Mouse (Mus musculus) common myeloid progenitor, adult 5-6 weeks (primary cell): ENCODE data around the gene Liph. TPM values are rescaled to one million over a fixed set of nuclear protein-coding genes. Genes with fewer than 3 reads are reported as not detected.
"Not testable (repeated sequence)": the region's sequence is repeated elsewhere in the genome, so short reads cannot be mapped to it uniquely, and the experiment has no call there.

ENCODE experiments used
- ATAC-seq: replicated peaks from 2 replicates; pipeline ENCODE4 v1.8.0; 2016; ENCODE audit warnings: low read depth, mild to moderate bottlenecking, moderate TSS enrichment, inconsistent platforms; ENCODE audit not compliant: poor library complexity, severe bottlenecking
- total RNA-seq: library from RNA; stranded (forward); fragments of 200-1000, 187-1606 nt; gene quantifications from 2 replicates; pipeline ENCODE4 v1.2.3, GENCODE M21; 2017

Liph gene
- total RNA-seq, 1 experiment from 2014 or later = not detected

DNA sequence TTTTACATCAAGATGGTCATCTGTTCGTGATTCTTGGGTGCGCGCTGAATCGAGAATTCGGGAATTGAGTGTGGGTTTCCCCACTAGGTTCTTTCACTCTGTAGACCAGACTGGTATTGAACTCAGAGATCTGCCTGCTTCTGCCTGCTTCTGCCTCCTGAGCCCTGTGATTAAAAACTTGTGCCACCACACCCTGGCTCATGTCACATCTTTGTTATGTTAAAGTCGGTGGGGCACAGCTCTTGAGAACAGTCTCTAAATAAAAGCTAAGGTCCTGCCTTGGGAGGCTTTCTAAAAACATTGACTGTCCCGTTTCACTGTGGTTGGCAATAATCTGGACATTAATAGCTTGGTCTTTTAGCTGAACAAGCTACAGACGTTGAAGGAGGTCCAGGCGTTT is 12.3 kb downstream of the Liph start:
- no peak for ATAC-seq

- ATAC-seq = no peak
Measured at GRCm38 (mm10) chr16:21977347-21977746, 18.1 kb downstream of the Liph start.

DNA sequence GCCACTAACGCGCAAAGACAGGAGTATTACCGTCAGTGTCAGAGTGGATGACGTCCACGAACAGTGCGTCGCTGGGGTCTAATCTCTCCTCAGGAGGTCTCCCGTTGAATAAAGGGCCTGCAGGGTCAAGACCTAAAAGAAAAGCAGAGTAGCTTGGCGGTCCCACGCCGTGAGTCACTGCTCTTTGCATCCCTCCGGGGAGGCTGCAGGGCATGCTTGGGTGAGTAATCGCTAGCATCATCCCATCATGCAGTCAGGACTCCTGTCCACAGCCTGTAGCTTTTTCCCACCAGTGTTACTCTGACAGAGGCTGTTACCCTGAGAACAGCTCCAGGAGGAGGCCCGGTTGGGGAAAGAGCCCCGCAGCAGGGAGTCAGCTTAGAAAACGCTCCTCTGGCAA is 19.3 kb downstream of the Liph start:
- no peak for ATAC-seq

DNA sequence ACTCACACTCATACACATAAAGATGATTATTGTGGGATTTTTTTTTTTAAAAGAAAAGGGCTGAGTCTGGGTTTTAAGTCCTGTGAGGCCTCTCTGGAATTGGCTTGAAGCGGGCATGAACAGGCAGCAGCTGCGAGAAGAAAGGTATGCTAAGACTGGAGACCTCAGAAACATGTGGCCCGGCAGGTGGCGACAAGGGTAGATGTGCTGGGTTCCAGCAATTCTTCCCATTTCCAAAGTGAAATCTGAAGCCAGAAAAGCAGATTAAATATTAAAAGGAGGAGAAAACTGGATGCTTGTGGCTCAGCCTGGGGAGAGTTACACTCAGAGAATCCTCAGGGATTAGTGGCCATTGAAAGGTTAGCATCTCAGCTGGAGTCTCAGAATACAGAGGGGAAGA is 24.0 kb downstream of the Liph start:
- no peak for ATAC-seq

DNA sequence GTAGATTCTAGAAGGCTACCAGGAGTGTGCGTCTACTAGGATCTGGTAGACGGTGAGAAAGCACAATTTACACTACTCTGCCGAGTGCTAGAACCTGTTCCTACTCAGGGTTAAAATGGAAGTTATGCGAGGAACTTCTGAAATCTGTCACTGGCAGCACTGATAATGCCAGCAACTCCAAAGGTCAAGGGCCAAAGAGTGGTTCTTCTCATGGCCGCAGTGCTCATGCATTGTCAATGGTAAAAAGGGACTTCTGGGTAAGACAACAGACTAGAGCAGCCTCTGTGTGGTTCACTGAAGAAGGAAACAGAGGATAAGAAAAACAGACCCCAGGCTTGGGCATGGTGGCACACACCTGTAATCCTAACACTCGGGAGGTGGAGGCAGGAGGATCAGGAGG is 24.9 kb downstream of the Liph start:
- no peak for ATAC-seq

- ATAC-seq = no peak
Measured at GRCm38 (mm10) chr16:21969874-21970273, 25.6 kb downstream of the Liph start.

- ATAC-seq = no peak
Measured at GRCm38 (mm10) chr16:21965576-21965975, 29.9 kb downstream of the Liph start.

DNA sequence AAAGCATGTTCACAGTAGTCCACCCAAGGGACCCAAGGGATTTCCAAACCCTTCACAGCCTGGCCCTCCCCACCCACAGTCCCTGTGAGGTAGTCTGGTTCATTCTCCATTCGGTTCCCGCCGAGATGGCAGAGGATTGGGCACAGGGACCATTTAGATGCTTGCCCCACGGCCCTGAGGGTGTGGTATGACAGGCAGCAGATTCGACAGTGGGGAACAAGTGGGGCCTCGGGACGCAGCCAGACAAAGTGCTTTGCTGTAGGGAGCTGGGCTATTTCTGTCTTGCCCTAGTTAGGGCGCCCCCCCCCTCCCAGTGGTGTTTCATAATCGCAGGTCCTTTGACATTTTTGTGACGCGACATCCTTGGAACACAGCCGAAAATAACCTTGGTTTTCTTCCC is 39.9 kb downstream of the Liph start:
- ATAC-seq = no peak

DNA sequence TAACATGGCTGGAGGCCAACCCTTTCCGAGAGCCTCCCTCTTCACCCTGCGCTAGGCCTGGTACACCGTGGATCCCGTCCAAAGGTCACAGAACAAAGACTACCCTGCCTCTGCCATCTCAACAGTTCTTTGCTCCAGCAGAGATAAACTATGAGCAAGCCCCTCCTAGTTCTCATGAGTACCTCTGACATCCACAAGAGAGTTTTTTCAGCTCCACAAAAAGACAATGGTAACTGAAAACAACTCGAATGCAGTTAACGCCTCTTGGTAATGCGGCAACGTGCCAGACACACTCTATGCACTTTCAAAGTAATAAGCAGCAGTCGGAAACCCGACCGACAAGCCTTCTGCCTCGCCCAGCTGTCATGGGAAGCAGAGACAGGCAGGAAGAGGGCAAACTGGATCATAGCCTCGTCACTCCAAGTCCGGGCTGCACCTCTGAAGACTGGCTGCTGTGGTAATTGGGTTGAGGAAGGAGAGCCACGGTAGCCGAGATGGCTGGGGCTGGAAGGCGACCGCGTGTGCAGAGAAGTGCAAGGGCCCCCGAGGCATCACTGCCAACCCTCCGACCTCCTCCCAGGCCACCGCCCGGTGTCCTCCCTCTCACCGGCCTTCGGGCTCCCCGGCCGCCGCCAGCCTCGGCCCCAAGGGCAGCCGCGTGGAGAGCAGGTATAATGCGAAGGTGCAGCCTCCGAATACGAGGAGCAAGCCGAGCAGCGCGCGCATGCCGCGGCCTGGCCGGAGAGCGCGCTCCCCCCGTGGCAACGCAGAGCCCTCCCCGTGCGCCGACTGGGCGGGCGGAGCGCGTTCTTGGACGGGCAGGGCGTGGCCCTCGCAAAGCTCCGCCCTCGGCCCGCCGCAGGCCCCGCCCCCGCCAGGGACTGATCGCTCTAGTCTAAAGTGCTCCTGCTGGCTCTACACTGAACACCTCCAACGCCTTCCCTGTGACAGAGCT is 48.4 kb downstream of the Liph start, which contains the start of gene Tmem41a:
Gene Tmem41a, minus strand, starts transcription at position 792 of the 955 bp plus-strand sequence.
- ATAC-seq = peak; percentile 88

GRCm38 (mm10) chr16:21928471-21928870 is 67.0 kb downstream of the Liph start:
- no peak for ATAC-seq

DNA sequence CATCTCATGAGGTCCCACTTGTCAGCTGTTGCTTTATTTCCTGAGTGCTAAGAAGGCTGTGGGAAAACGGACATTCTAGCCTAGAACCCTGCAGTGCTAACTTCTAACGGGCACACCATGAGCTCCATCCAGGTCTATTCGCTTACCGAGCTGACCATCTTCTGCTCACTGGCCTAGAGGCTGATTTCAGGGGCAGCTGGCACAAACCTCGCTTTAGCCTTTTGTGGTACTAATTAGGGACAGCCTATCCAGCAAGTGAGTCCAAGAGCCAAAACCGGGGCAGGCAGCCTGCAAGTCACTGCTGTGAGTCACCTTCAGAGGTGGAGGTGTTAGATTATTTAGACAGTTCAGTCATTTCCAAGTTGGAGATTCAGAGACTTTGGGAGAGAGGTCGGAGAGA is 78.8 kb downstream of the Liph start:
- no peak for ATAC-seq

DNA sequence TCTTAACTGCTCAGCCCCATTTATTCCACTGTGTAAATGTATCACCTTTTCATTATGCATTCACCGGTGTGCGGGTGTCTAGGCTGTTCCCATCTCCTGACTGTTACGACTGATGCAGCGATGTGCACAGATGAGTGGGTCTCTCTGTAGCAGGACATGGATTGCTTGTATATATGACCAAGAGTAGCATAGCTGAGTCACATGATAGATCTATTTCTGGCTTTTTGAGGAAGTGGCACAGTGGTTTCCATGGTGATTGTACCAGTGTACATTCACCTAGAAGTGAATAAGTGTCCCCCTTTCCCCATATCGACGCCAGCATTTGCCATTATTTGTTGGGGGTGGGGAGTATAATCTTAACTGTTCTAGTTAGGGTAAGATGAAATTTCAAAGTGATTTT is 82.1 kb downstream of the Liph start:
- ATAC-seq = peak; percentile 91

GRCm38 (mm10) chr16:21908906-21909305 is 86.6 kb downstream of the Liph start:
- not testable (repeated sequence) for ATAC-seq

- no peak for ATAC-seq
Measured at GRCm38 (mm10) chr16:21906902-21907301, 88.6 kb downstream of the Liph start.

GRCm38 (mm10) chr16:21905996-21906395 is 89.5 kb downstream of the Liph start:
- ATAC-seq = no peak

DNA sequence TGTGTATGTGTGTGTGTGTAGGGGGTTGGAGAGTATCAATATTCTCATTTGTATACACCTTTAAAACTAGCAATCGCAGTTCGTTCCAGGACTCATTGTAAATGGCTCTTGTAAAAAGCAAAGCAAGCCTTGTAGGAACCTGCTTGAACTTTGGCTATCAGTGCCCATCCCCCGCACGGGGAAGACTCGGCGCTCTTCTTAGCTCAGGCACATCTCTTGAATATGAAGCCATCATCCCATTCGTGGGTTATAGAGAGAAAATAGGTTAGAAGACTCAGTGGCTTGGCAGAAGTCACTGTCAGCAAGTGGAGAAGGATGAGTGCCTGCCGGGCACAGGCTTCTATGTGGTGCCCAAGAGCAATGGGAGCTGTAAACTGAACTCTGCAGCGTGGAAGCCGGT is 90.8 kb downstream of the Liph start:
- ATAC-seq = no peak

Other genes starting within 250 kb of the Liph start
- gene Ehhadh, start 207.9 kb downstream of the Liph start, total RNA-seq = 3.3 and 5.2 TPM in 2 replicates
- gene Map3k13, start 201.3 kb downstream of the Liph start, total RNA-seq = 0.05 and 0.69 TPM in 2 replicates
- 10.4 and 17.9 TPM in 2 replicates for gene Tmem41a, start 48.1 kb downstream of the Liph start, total RNA-seq
- gene Senp2, start 13.8 kb upstream of the Liph start, total RNA-seq = 40.3 and 41.9 TPM in 2 replicates
- 1.2 and 2.0 TPM in 2 replicates for gene Igf2bp2, start 167.6 kb upstream of the Liph start, total RNA-seq